Mouse (Mus musculus): ENCODE measurements around the gene Cdt1. TPM values are rescaled to one million over a fixed set of nuclear protein-coding genes. Genes with fewer than 3 reads are reported as not detected.

Gene Cdt1
- polyA plus RNA-seq, 1 experiment from 2014 or later = 28.4 TPM

DNA sequence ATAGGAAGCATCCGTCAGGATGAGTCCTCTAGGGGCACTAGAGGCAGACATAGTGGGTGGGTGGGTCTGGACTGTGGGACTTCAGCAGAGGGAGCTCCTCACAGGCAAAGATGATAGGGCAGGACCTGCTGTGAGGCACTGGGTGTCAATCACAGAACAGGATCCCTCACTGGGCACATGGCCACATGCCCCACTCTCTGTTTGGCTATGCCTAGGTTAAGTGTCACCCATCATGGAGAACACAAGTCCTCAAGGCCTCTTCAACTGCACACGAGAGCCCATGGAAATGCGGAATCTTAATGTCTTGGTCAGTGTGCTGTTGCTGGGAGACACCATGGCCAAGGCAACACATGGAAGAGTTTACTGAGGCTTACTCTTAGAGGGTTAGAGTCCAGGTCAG is 39.9 kb upstream of the Cdt1 start:
- no peaks in the 10 kb centered on the region for H3K9me3 ChIP-seq (replicated peaks; ENCODE audit: control insufficient read depth, low read length)
- no peaks in the 10 kb centered on the region for H3K36me3 ChIP-seq (ENCODE audit: control insufficient read depth, insufficient read depth, low read length)
- H3K27me3 ChIP-seq (ENCODE audit: control insufficient read depth, insufficient read depth, low read length) = no peaks in the 10 kb centered on the region
- H3K4me1 ChIP-seq (ENCODE audit: control insufficient read depth, insufficient read depth, low read length) = peaks cover 36% of the 10 kb centered on the region
- H3K9ac ChIP-seq (ENCODE audit: low read length) = no peak overlapping the region
- H3K27ac ChIP-seq (ENCODE audit: low read length) = no peak overlapping the region
- no peak overlapping the region for H3K4me3 ChIP-seq (replicated peaks; ENCODE audit: low read length)
- no peak for ATAC-seq (ENCODE audit: insufficient read depth, low FRiP score)
- no peak overlapping the region for H3K4me2 ChIP-seq (ENCODE audit: low read depth, low read length)
- WGBS = 94% methylated on average over 3 of the region's 3 CpGs

DNA sequence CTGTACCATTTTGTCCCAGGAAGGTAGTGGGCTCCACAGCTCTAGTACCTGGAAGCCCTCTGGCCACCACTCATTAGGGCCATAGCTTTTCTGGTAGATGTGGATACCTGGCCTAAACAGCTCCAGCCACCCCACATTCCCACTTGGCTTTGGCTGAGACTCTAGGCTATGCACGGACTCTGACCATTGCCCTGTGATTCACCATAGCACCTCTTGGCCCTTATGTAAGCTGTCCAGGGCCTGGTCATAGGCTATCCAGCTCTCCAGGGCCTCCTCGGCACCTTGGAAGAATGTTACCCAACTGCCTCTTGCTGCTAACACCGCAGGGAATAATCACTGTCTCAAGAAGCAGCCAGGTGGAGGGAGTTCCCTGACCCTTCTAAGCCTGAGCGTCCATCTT is 38.7 kb upstream of the Cdt1 start:
- WGBS = 90% methylated on average over 4 of the region's 4 CpGs
- H3K9me3 ChIP-seq (replicated peaks; ENCODE audit: control insufficient read depth, low read length) = no peaks in the 10 kb centered on the region
- ATAC-seq (ENCODE audit: insufficient read depth, low FRiP score) = no peak
- H3K36me3 ChIP-seq (ENCODE audit: control insufficient read depth, insufficient read depth, low read length) = no peaks in the 10 kb centered on the region
- H3K9ac ChIP-seq (ENCODE audit: low read length) = no peak overlapping the region
- H3K4me1 ChIP-seq (ENCODE audit: control insufficient read depth, insufficient read depth, low read length) = peaks cover 24% of the 10 kb centered on the region
- H3K4me2 ChIP-seq (ENCODE audit: low read depth, low read length) = no peak overlapping the region
- no peaks in the 10 kb centered on the region for H3K27me3 ChIP-seq (ENCODE audit: control insufficient read depth, insufficient read depth, low read length)
- no peak overlapping the region for H3K27ac ChIP-seq (ENCODE audit: low read length)
- H3K4me3 ChIP-seq (replicated peaks; ENCODE audit: low read length) = no peak overlapping the region

DNA sequence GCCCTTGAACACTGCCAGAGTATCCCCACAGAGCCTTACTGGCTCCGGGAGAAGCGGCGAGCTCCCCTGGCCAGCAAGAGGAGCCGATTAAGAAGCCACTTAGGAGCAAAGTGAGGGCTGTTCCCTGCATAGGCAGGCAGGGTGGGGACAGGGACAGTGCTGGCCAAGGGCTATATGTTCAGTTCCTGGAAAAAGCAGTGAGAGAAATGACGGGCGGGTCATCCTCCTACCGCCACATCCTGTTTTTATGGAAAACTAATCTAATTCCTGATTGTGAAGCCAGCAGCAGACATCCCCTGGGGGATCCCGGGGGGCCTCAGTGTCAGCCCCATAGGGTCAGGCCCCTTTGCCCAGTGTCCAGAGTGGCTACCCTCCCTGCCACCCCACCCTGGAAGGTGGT is 36.5 kb upstream of the Cdt1 start:
- 86% methylated on average over 8 of the region's 8 CpGs for WGBS
- no peaks in the 10 kb centered on the region for H3K9me3 ChIP-seq (replicated peaks; ENCODE audit: control insufficient read depth, low read length)
- no peak for ATAC-seq (ENCODE audit: insufficient read depth, low FRiP score)
- peaks cover 5% of the 10 kb centered on the region; the same call in 1 of the 2 replicates for H3K4me1 ChIP-seq (ENCODE audit: control insufficient read depth, insufficient read depth, low read length)
- no peak overlapping the region for H3K27ac ChIP-seq (ENCODE audit: low read length)
- H3K36me3 ChIP-seq (ENCODE audit: control insufficient read depth, insufficient read depth, low read length) = no peaks in the 10 kb centered on the region
- no peaks in the 10 kb centered on the region for H3K27me3 ChIP-seq (ENCODE audit: control insufficient read depth, insufficient read depth, low read length)
- H3K9ac ChIP-seq (ENCODE audit: low read length) = no peak overlapping the region
- H3K4me2 ChIP-seq (ENCODE audit: low read depth, low read length) = no peak overlapping the region
- no peak overlapping the region for H3K4me3 ChIP-seq (replicated peaks; ENCODE audit: low read length)

DNA sequence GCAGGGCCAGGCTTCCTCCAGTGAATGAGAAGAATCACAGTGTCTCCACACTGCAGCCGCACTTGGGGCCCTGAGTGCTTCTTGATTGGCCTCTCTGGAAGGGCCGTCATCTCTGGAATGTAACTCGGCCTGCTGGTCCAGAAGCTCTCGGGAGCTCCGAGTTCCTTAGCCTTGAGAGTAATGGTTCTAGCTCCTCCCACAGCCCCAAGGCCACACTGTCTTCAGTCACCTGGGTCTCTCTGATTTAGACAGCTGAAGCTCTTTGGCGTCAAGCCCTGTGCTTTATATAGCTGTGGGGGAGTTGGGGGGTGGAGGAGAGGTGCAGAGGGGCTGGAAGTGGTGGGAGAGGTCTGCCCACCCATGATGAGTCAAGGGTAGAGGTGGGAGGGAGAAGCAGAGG is 30.8 kb upstream of the Cdt1 start:
- 6% methylated on average over 6 of the region's 6 CpGs for WGBS
- Histone ChIP-seq H3K27me3 (ENCODE audit: control insufficient read depth, insufficient read depth, low read length) (no peaks in the 10 kb centered on the region), H3K9me3 (replicated peaks; ENCODE audit: control insufficient read depth, low read length) (no peaks in the 10 kb centered on the region), H3K36me3 (ENCODE audit: control insufficient read depth, insufficient read depth, low read length) (no peaks in the 10 kb centered on the region), H3K9ac (ENCODE audit: low read length) (peak overlapping the region; percentile 60), H3K4me2 (ENCODE audit: low read depth, low read length) (peak overlapping the region; percentile 14), H3K4me1 (ENCODE audit: control insufficient read depth, insufficient read depth, low read length) (peaks cover 24% of the 10 kb centered on the region), H3K4me3 (replicated peaks; ENCODE audit: low read length) (0 out of 2 replicates have a peak overlapping the region, but pooled peaks have one; percentile 5), H3K27ac (ENCODE audit: low read length) (peak overlapping the region; percentile 84)
- ATAC-seq (ENCODE audit: insufficient read depth, low FRiP score) = peak; percentile 91

DNA sequence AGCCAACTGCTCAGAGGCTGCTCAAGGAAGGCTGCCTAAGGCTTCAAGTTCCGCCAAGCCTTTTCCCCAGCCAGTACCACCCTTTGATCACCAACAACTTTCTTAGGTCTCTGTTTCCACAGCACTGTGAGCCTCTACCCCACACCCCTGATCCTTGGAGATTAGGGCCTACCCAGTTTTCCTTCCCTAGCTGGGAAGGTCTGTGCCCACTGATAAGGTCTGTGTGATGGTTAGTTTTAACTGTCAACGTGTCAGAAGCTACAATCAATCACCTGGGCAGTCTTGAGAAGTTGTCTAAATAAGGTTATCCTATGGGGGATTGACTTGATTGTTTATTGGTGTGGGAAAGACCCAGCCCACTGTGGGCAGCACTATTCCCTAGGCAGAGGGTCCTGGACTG is 30.0 kb upstream of the Cdt1 start:
- H3K9me3 ChIP-seq (replicated peaks; ENCODE audit: control insufficient read depth, low read length) = no peaks in the 10 kb centered on the region
- H3K9ac ChIP-seq (ENCODE audit: low read length) = peak overlapping the region; percentile 60; the same call in 1 of the 2 replicates
- H3K27ac ChIP-seq (ENCODE audit: low read length) = peak overlapping the region; percentile 84
- H3K4me3 ChIP-seq (replicated peaks; ENCODE audit: low read length) = no peak overlapping the region
- H3K27me3 ChIP-seq (ENCODE audit: control insufficient read depth, insufficient read depth, low read length) = no peaks in the 10 kb centered on the region
- H3K4me2 ChIP-seq (ENCODE audit: low read depth, low read length) = no peak overlapping the region
- peaks cover 24% of the 10 kb centered on the region for H3K4me1 ChIP-seq (ENCODE audit: control insufficient read depth, insufficient read depth, low read length)
- WGBS = 66% methylated on average over 2 of the region's 2 CpGs
- no peaks in the 10 kb centered on the region for H3K36me3 ChIP-seq (ENCODE audit: control insufficient read depth, insufficient read depth, low read length)
- ATAC-seq (ENCODE audit: insufficient read depth, low FRiP score) = peak; percentile 35; the same call in 1 of the 2 replicates

DNA sequence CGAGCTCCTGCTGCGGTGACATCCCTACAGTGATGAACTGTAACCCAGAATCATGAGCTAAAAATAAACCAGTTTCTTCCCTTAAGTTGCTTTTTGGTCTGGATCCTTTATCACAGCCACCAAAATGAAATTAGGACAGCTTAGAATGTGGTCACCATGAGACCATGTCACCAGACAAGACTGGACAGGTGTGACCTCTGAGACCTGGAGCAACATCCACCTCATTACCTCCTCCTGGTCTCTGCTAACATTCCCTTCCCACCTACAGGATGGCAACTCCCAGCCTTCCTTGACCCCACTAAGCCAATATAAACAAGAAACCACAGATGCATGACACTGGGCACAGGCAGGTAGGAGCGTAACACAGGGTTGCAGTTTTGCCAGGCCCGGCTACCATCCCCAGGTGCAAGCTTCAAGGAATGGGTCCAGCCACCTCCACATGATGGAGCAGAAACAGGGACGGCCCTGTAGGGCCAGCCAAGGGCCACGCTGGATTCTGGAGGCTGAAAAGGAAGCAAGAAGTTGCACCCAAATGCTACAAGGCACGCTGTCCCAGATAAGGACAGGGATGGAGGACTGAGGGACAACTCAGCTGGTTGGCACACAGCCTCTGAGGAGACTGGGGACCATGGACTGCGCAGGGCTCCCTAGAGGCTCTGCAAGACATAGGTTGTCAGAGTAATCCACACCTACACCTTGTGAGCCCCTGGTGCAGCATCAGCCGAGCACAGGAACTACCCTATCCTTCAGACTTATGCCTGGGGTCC is 29.3 kb upstream of the Cdt1 start:
- H3K27ac ChIP-seq (ENCODE audit: low read length) = peak overlapping the region; percentile 84
- no peak overlapping the region for H3K4me2 ChIP-seq (ENCODE audit: low read depth, low read length)
- no peaks in the 10 kb centered on the region for H3K36me3 ChIP-seq (ENCODE audit: control insufficient read depth, insufficient read depth, low read length)
- no peak overlapping the region for H3K9ac ChIP-seq (ENCODE audit: low read length)
- H3K4me3 ChIP-seq (replicated peaks; ENCODE audit: low read length) = no peak overlapping the region
- no peak for ATAC-seq (ENCODE audit: insufficient read depth, low FRiP score)
- peaks cover 24% of the 10 kb centered on the region for H3K4me1 ChIP-seq (ENCODE audit: control insufficient read depth, insufficient read depth, low read length)
- H3K27me3 ChIP-seq (ENCODE audit: control insufficient read depth, insufficient read depth, low read length) = no peaks in the 10 kb centered on the region
- no peaks in the 10 kb centered on the region for H3K9me3 ChIP-seq (replicated peaks; ENCODE audit: control insufficient read depth, low read length)
- 90% methylated on average over 9 of the region's 9 CpGs for WGBS

- H3K9ac ChIP-seq (ENCODE audit: low read length) = no peak overlapping the region
- ATAC-seq (ENCODE audit: insufficient read depth, low FRiP score) = no peak
- H3K36me3 ChIP-seq (ENCODE audit: control insufficient read depth, insufficient read depth, low read length) = no peaks in the 10 kb centered on the region
- H3K4me1 ChIP-seq (ENCODE audit: control insufficient read depth, insufficient read depth, low read length) = peaks cover 38% of the 10 kb centered on the region
- H3K4me3 ChIP-seq (replicated peaks; ENCODE audit: low read length) = no peak overlapping the region
- no peak overlapping the region for H3K4me2 ChIP-seq (ENCODE audit: low read depth, low read length)
- no peak overlapping the region for H3K27ac ChIP-seq (ENCODE audit: low read length)
- no peaks in the 10 kb centered on the region for H3K27me3 ChIP-seq (ENCODE audit: control insufficient read depth, insufficient read depth, low read length)
- H3K9me3 ChIP-seq (replicated peaks; ENCODE audit: control insufficient read depth, low read length) = no peaks in the 10 kb centered on the region
- 91% methylated on average over 8 of the region's 8 CpGs for WGBS
Measured at GRCm38 (mm10) chr8:122544138-122544537, 23.7 kb upstream of the Cdt1 start.

DNA sequence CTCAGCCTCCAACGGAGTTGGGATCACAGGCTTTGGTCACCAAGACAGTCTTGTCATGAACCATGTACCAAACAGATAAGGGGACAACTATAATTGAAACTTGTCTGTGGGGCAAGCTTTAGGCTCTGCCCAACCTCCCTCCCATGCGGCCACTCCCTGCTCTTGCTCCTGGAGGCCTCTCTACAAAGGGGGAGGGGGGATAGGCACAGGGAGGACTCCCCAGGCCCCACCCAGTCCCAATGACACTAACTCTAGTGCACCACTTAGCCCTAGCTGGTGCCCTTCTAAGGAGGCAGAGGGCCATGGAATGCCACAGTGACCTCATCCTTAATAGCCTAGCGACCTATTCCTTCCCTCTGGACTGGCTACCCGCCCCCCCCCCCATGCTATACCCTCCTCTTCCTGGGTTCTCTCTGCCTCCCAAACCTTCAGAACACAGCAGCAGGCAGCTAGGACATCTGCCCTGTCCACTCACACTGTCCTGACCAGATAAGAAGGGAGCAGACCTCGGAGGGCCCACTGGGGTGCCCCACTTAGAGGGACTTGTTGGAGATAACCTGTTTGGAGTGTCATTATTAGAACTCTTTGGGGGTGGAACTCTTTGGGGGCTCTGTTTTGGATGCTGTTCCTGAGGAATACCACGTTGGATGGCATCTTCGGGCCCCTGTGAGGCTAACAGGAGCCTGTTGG is 21.6 kb upstream of the Cdt1 start:
- Histone ChIP-seq H3K9ac (ENCODE audit: low read length) (peak overlapping the region; percentile 52), H3K4me2 (ENCODE audit: low read depth, low read length) (peak overlapping the region; percentile 40; the same call in 1 of the 2 replicates), H3K9me3 (replicated peaks; ENCODE audit: control insufficient read depth, low read length) (no peaks in the 10 kb centered on the region), H3K4me3 (replicated peaks; ENCODE audit: low read length) (no peak overlapping the region; the same call in 1 of the 2 replicates), H3K36me3 (ENCODE audit: control insufficient read depth, insufficient read depth, low read length) (no peaks in the 10 kb centered on the region), H3K4me1 (ENCODE audit: control insufficient read depth, insufficient read depth, low read length) (peaks cover 44% of the 10 kb centered on the region), H3K27ac (ENCODE audit: low read length) (peak overlapping the region; percentile 48; the same call in 1 of the 2 replicates), H3K27me3 (ENCODE audit: control insufficient read depth, insufficient read depth, low read length) (no peaks in the 10 kb centered on the region)
- WGBS = 78% methylated on average over 7 of the region's 7 CpGs
- 0 out of 2 replicates have a peak, but pooled peaks have one; percentile 8 for ATAC-seq (ENCODE audit: insufficient read depth, low FRiP score)

GRCm38 (mm10) chr8:122546811-122547453 is 20.9 kb upstream of the Cdt1 start:
- no peak for ATAC-seq (ENCODE audit: insufficient read depth, low FRiP score)
- Histone ChIP-seq H3K27me3 (ENCODE audit: control insufficient read depth, insufficient read depth, low read length) (no peaks in the 10 kb centered on the region), H3K27ac (ENCODE audit: low read length) (peak overlapping the region; percentile 48), H3K4me3 (replicated peaks; ENCODE audit: low read length) (peak overlapping the region; percentile 13), H3K4me1 (ENCODE audit: control insufficient read depth, insufficient read depth, low read length) (peaks cover 44% of the 10 kb centered on the region), H3K4me2 (ENCODE audit: low read depth, low read length) (peak overlapping the region; percentile 40), H3K9ac (ENCODE audit: low read length) (peak overlapping the region; percentile 52), H3K9me3 (replicated peaks; ENCODE audit: control insufficient read depth, low read length) (no peaks in the 10 kb centered on the region), H3K36me3 (ENCODE audit: control insufficient read depth, insufficient read depth, low read length) (no peaks in the 10 kb centered on the region)
- WGBS = 53% methylated on average over 24 of the region's 24 CpGs
